Mouse (Mus musculus): ENCODE measurements around the gene Myo1a.
"Not testable (repeated sequence)": the region's sequence is repeated elsewhere in the genome, so short reads cannot be mapped to it uniquely, and the experiment has no call there.

Myo1a gene

GRCm38 (mm10) chr10:127759181-127760110 lies 54.5 kb downstream of the Myo1a start, which contains the start of the genes Rdh1 and Rdh16f1:
Rdh1 (plus strand) TSS chr10:127759721.
Rdh16f1 (plus strand) TSS chr10:127759787.
- no peak for DNase-seq (ENCODE audit: low read depth, low spot score)

DNA sequence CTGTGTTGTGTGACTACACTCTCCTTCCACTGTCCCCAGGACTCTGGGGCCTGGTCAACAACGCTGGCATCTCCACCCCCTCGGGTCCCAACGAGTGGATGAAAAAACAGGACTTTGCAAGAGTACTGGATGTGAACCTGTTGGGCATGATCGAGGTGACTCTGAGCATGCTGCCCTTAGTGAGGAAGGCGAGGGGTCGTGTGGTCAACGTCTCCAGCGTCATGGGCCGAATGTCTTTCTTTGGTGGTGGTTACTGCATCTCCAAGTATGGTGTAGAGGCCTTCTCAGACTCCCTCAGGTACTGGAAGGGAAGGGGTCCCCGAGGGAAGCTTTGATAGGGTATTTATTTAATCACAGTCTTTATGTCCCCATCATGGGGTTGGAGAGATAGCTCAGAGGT lies 58.0 kb downstream of the Myo1a start:
- DNase-seq (ENCODE audit: low read depth, low spot score), result not testable (repeated sequence)

- DNase-seq (ENCODE audit: low read depth, low spot score), result no peak
These were observed 59.1 kb downstream of the Myo1a start for GRCm38 (mm10) chr10:127763914-127764680.

GRCm38 (mm10) chr10:127766564-127766963 lies 61.6 kb downstream of the Myo1a start:
- DNase-seq (ENCODE audit: low read depth, low spot score), result no peak

All from brain, embryonic 18.5 days (tissue).